Mouse (Mus musculus) gastrocnemius, postnatal 10 days (tissue): Measurements from ENCODE around the gene Itgb8. TPM values are rescaled to one million over a fixed set of nuclear protein-coding genes. Genes with fewer than 3 reads are reported as not detected.

Experiments
- DNase-seq: peaks from one replicate; pipeline ENCODE4 v3.0.0; 2021; ENCODE audit warnings: mixed read lengths
- total RNA-seq, 2 experiments: library from RNA; stranded (reverse); gene quantifications; 2 replicates each; pipeline ENCODE4 v1.2.3; 2021

The Itgb8 gene
- total RNA-seq, 2 experiments from 2014 or later: 3.6 to 4.0 TPM

- DNase-seq: no peak
Observed at GRCm38 (mm10) chr12:119209384-119210072, 29.1 kb downstream of the Itgb8 start.

- no peak for DNase-seq
Observed at GRCm38 (mm10) chr12:119207464-119207801, 31.2 kb downstream of the Itgb8 start.

- peak; percentile 4 for DNase-seq
Observed at GRCm38 (mm10) chr12:119206711-119207463, 31.7 kb downstream of the Itgb8 start.

- DNase-seq: no peak
Observed at GRCm38 (mm10) chr12:119204411-119204810, 34.2 kb downstream of the Itgb8 start.

GRCm38 (mm10) chr12:119202766-119203165 is 35.8 kb downstream of the Itgb8 start:
- no peak for DNase-seq

- no peak for DNase-seq
Observed at GRCm38 (mm10) chr12:119195145-119195544, 43.5 kb downstream of the Itgb8 start.

- no peak for DNase-seq
Observed at GRCm38 (mm10) chr12:119189814-119190213, 48.8 kb downstream of the Itgb8 start.

- no peak for DNase-seq
Observed at GRCm38 (mm10) chr12:119185441-119185840, 53.2 kb downstream of the Itgb8 start.

GRCm38 (mm10) chr12:119182215-119182924 is 56.2 kb downstream of the Itgb8 start:
- no peak for DNase-seq

GRCm38 (mm10) chr12:119176017-119176416 is 62.6 kb downstream of the Itgb8 start:
- no peak for DNase-seq

GRCm38 (mm10) chr12:119169828-119170539 is 68.6 kb downstream of the Itgb8 start:
- DNase-seq: no peak

GRCm38 (mm10) chr12:119169143-119169542 is 69.5 kb downstream of the Itgb8 start:
- no peak for DNase-seq

GRCm38 (mm10) chr12:119165115-119165514 is 73.5 kb downstream of the Itgb8 start:
- DNase-seq: no peak

- DNase-seq: no peak
Observed at GRCm38 (mm10) chr12:119164672-119165071, 73.9 kb downstream of the Itgb8 start.

GRCm38 (mm10) chr12:119164176-119164575 is 74.4 kb downstream of the Itgb8 start:
- DNase-seq: no peak

- no peak for DNase-seq
Observed at GRCm38 (mm10) chr12:119160786-119161185, 77.8 kb downstream of the Itgb8 start.

- DNase-seq: no peak
Observed at GRCm38 (mm10) chr12:119159254-119159933, 79.2 kb downstream of the Itgb8 start.

GRCm38 (mm10) chr12:119157686-119158085 is 80.9 kb downstream of the Itgb8 start:
- DNase-seq: no peak

- no peak for DNase-seq
Observed at GRCm38 (mm10) chr12:119157068-119157467, 81.5 kb downstream of the Itgb8 start.

- peak; percentile 7 for DNase-seq
Observed at GRCm38 (mm10) chr12:119155566-119155965, 83.0 kb downstream of the Itgb8 start.

GRCm38 (mm10) chr12:119150956-119151355 is 87.6 kb downstream of the Itgb8 start:
- DNase-seq: no peak

GRCm38 (mm10) chr12:119147753-119148152 is 90.8 kb downstream of the Itgb8 start:
- DNase-seq: no peak
